Mouse (Mus musculus): ENCODE measurements around the gene Rac1. TPM values are rescaled to one million over a fixed set of nuclear protein-coding genes. Genes with fewer than 3 reads are reported as not detected.

The Rac1 gene
- total RNA-seq, 2 experiments from 2014 or later: 405 to 421 TPM

DNA sequence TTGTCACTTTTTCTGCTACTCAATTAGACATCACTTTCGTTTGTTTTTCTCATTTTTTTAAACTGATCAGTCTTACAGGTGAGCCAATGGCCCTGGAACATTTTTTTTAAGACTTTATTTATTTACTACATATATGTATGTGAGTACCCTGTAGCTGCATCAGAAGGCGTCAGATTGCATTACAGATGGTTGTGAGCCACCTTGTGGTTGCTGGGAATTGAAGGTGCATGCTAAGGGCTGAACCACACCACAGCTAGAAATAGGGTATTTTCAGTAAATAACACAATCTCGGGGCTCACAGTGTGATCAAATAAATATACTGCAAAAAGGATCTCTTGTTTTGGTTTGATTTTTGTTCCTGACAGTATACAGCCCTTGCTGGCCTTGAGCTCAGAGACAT is 30.4 kb downstream of the Rac1 start:
- DNase-seq (ENCODE audit: low spot score in 2 of 2): no peak

- DNase-seq (ENCODE audit: low spot score in 2 of 2): no peak
Observed at GRCm38 (mm10) chr5:143495708-143496107, 32.1 kb downstream of the Rac1 start.

- DNase-seq (ENCODE audit: low spot score in 2 of 2): no peak
Observed at GRCm38 (mm10) chr5:143493163-143493562, 34.7 kb downstream of the Rac1 start.

GRCm38 (mm10) chr5:143491736-143492135 is 36.1 kb downstream of the Rac1 start:
- no peak for DNase-seq (ENCODE audit: low spot score in 2 of 2)

GRCm38 (mm10) chr5:143489749-143490342 is 38.0 kb downstream of the Rac1 start:
- no peak for DNase-seq (ENCODE audit: low spot score in 2 of 2)

- DNase-seq (ENCODE audit: low spot score in 2 of 2): no peak
Observed at GRCm38 (mm10) chr5:143487998-143488397, 39.8 kb downstream of the Rac1 start.

- DNase-seq (ENCODE audit: low spot score in 2 of 2): peak in 1 of 2 experiments; percentile 67
Observed at GRCm38 (mm10) chr5:143487193-143487592, 40.6 kb downstream of the Rac1 start.

- no peak for DNase-seq (ENCODE audit: low spot score in 2 of 2)
Observed at GRCm38 (mm10) chr5:143484955-143485354, 42.9 kb downstream of the Rac1 start.

- no peak for DNase-seq (ENCODE audit: low spot score in 2 of 2)
Observed at GRCm38 (mm10) chr5:143477901-143478300, 49.9 kb downstream of the Rac1 start.

DNA sequence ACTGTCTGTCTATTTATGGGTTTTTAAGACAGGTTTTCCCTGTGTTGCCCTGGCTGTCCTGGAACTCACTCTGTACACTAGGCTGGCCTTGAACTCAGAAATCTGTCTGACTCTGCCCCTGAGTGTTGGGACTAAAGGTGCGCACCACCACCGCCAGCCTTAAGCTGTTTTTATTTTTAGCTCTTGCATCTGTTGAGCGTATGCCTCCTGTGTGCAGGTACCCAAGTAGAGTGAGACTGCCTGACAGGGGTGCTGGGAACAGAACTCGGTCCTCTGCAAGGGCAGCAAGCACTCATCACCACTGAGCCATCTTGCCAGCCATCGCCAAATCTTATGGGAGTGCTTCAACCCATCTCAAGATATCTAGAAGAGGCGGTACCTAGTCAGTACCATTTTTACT is 51.8 kb downstream of the Rac1 start:
- no peak for DNase-seq (ENCODE audit: low spot score in 2 of 2)

DNA sequence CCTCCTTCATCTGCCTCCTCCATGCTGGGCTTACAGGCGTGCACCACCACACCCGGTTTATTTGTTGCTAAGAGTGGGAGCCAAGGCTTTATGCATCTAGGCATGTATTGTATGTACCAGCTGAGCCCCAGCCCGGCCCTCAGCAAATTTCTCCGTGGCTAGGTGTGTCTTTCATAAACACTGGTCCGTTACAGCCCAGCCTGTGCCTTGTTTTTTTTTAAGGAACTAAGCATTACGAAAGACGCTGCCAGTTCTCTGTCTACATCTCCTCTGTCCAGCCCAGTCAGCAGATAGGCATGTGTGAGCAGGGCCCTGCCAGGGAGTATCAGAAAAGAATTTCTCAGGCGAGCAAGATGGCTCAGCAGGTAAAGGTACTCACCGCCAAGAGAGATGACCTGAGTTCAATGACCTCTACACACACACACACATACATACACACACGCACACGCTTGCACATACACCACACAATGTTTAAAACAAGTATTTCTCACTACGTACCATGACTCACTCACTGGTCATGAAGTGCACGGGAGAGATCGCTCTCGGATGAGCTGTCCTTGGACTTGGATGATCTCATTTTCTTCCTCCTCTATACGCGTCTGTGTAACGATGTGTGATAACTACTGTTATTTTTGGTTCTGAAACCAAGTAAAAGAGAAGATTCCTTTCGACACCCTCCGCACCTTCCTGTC is 52.5 kb downstream of the Rac1 start:
- no peak for DNase-seq (ENCODE audit: low spot score in 2 of 2)

DNA sequence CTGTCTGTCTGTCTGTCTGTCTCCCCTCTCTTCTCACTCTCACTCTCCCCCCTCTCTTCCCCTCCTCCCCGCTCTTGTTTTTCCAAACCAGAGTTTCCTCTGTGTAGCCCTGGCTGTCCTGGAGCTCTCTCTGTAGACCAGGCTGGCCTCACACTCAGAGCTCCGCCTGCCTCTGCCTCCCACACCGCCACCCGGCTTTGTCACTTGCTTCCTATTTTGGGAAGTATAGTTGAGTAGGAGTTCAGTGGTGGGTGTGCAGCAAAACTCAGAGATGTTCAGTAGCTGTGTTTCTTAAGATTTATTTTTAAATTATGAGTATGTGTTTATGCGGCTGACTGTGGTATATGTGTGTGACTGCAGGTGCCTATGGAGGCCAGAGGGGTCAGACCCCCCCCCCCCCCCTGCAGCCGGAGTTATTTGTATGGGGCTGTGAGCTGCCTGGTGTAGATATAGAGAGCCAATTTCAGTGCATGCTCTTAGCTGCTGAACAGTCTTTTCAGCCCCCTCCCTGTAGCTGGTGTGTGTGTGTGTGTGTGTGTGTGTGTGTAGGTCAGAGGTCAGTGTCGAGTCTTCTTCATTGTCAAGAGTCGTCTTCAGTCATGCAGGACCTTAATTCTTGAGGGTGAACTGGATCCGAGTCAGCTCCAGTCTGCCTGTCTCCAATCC is 55.8 kb downstream of the Rac1 start:
- peak in 1 of 2 experiments; percentile 80 for DNase-seq (ENCODE audit: low spot score in 2 of 2)

DNA sequence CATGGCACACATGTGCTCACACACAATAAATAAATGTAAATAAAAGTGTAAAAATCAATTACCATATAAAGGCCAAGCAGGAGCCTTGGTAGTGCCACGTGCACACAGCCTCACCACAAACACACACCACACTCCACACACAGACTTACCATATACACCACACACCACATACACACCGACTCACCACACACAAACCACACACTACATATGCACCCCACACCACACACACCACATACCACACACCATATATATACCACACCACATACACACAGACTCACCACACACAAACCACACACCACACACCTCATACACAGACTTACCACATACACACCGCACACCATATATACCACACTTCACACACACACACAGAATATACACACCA is 56.7 kb downstream of the Rac1 start:
- DNase-seq (ENCODE audit: low spot score in 2 of 2): no peak

DNA sequence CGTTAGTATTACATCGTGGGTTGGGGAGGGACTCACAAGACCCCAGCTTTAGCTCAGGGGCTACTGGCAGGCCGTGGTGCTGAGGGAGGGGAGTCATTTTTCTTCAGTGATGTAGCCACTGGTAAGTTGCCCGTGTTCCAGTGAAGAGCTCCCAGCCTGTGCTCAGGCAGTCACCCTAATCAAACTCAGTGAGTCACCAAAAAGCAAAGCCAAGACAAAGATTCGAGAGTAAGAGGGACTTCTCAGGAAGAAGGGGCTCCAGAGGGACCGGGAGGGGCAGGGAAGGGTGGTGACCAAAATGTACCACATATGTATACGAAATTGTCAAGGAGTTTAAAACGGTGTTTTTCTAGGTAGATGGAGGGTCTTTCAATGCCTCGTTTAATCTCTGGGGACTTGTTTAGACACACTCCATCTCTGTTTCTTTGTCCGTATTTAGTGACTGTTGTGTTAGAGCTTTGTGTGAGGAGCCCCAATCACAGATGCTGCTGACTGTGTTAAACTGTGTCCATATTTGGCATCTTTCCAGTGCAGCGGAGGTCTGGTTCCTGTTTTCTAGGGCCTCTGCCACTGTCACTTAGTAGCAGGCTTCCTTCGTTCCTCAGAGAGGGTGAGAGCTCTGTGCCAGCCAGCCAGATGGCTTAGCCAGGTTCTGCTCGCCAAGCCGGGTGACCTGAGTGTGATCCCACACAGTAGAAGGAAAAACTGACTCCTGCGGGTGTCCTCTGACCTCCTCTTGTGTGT is 57.2 kb downstream of the Rac1 start:
- peak in 1 of 2 experiments; percentile 57 for DNase-seq (ENCODE audit: low spot score in 2 of 2)

GRCm38 (mm10) chr5:143469628-143470027 is 58.2 kb downstream of the Rac1 start:
- no peak for DNase-seq (ENCODE audit: low spot score in 2 of 2)

DNA sequence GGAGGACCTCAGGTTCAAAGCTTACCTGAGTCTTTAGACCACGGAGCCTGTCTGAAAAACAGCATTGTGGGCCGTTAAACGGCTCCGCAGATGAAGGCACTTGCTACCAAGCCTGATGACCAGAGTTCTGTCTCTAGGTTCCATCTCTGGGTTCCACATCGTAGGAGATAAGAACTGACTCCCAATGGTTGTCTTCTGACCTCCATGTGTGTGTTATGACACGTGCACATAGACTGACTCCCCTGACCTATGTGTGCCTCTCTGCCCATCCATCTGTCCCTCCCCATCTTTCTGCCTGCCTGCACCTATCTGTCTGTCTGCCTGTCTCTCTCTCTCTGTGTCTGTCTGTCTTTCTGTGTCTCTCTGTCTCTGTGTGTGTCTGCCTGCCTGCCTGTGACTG is 59.9 kb downstream of the Rac1 start:
- DNase-seq (ENCODE audit: low spot score in 2 of 2): no peak

DNA sequence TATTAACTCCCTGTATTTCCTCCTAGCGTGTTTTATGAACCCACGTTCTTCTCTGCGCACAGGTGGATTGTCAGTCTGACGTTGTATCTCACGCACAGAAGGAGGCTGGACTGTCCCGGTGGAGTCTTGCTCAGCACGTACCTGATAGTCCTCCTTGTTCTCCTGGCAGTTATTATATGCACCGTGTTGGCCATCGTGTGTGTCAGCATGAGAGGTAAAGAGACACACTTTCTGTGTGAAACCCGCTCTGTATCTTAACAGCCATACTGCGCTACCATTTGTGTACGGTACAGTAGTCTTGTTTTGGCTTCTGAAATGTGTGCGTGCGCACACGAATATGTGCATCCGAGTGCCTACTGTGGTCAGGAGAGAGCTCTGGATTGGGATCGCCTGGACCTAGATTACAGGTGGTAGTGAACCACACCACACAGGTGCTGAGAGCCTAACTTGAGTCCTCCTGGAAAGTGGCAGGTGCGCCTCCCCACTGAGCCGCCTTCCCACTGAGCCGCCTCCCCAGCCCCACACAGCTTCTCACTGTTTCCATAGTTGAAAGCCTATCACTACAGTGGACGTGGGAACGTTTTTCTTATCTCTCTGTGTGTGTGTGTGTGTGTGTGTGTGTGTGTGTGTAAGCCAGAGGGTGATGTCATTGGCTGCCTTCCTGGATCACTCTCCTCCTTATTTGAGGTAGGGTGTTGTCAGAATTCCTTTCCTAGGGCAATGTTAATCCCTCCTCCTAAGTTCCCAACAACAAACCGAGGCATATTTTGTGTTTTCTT is 60.8 kb downstream of the Rac1 start:
- no peak for DNase-seq (ENCODE audit: low spot score in 2 of 2)

DNA sequence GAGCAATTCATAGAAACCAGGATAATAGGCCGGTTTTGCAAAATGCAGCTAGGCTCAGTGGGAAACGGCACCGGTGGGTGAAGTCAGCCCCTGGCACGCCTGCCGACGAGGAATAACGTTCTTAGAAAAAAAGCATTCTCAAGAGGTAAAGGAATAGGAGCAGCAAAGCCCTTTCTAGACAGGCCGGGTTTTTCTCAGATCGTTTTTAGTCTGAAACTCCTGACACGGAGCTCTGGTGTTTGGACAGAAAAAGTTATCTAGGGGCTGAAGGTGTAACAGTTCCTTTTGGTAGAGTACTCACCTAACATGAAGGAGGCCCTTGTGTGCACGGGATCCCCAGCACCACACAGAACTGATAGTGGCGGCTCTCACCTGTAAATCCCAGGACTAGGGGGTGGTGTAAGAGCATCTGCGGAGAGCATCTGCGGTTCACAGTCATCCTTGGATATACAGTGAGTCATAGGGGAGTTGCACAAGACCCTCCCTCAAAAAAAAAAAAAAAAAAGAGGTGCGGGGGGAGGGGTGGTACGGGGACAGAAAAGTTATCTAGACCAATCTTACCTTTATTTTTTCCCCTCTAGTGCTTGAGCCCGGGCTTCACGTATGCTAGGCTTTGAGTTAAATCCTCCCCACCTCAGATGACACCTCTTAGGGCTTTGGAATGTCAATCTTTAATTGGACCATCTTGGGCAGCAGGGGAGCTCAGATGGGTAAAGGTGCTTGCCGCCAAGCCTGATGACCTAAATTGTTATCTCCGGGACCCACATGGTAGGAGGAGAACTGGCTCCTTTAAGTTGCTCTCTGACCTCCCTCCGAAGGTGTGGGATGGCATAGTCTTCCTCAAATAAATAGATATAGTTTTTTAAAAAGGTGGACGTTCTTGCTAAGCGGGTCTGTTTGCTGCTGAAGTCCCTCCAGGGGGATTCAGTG is 62.4 kb downstream of the Rac1 start:
- no peak for DNase-seq (ENCODE audit: low spot score in 2 of 2)

GRCm38 (mm10) chr5:143464757-143465118 is 63.1 kb downstream of the Rac1 start:
- DNase-seq (ENCODE audit: low spot score in 2 of 2): no peak
